Mouse (Mus musculus): Measurements from ENCODE around the gene Atp2c1. TPM values are rescaled to one million over a fixed set of nuclear protein-coding genes. Genes with fewer than 3 reads are reported as not detected.

The Atp2c1 gene
- polyA plus RNA-seq, 1 experiment, result 79.6 TPM

- no peak overlapping the region for H3K9ac ChIP-seq (ENCODE audit: low read depth, poor library complexity, severe bottlenecking)
- H3K27me3 ChIP-seq (ENCODE audit: control insufficient read depth, insufficient read depth, low read length, poor library complexity, severe bottlenecking), result no peaks in the 10 kb centered on the region
- no peaks in the 10 kb centered on the region for H3K4me1 ChIP-seq (ENCODE audit: control insufficient read depth, insufficient read depth, low read length)
- TF ChIP-seq POLR2A (IDR thresholded peaks at IDR 0.05; ENCODE audit: insufficient read depth, low read length), result no peak
- TF ChIP-seq EP300 (IDR thresholded peaks at IDR 0.05; ENCODE audit: insufficient read depth, low read depth, low read length), result no peak
- no peak for TF ChIP-seq CTCF (IDR thresholded peaks at IDR 0.05; ENCODE audit: low read depth, low read length)
- H3K4me3 ChIP-seq (ENCODE audit: low read depth, low read length), result no peak overlapping the region
- H3K27ac ChIP-seq (ENCODE audit: insufficient read depth, low read length), result no peak overlapping the region
- no peaks in the 10 kb centered on the region for H3K36me3 ChIP-seq (ENCODE audit: control insufficient read depth, insufficient read depth, low read length, poor library complexity, severe bottlenecking)
- H3K9me3 ChIP-seq (replicated peaks; ENCODE audit: control insufficient read depth, insufficient read depth, low read length, poor library complexity, severe bottlenecking), result no peaks in the 10 kb centered on the region
These were observed 152.8 kb downstream of the Atp2c1 start for GRCm38 (mm10) chr9:105374361-105374760.

GRCm38 (mm10) chr9:105368605-105369004 is 158.5 kb downstream of the Atp2c1 start:
- Histone ChIP-seq H3K4me3 (ENCODE audit: low read depth, low read length) (no peak overlapping the region), H3K27ac (ENCODE audit: insufficient read depth, low read length) (no peak overlapping the region), H3K9ac (ENCODE audit: low read depth, poor library complexity, severe bottlenecking) (no peak overlapping the region), H3K9me3 (replicated peaks; ENCODE audit: control insufficient read depth, insufficient read depth, low read length, poor library complexity, severe bottlenecking) (no peaks in the 10 kb centered on the region), H3K4me1 (ENCODE audit: control insufficient read depth, insufficient read depth, low read length) (no peaks in the 10 kb centered on the region), H3K27me3 (ENCODE audit: control insufficient read depth, insufficient read depth, low read length, poor library complexity, severe bottlenecking) (no peaks in the 10 kb centered on the region), H3K36me3 (ENCODE audit: control insufficient read depth, insufficient read depth, low read length, poor library complexity, severe bottlenecking) (no peaks in the 10 kb centered on the region)
- no peak for TF ChIP-seq EP300 (IDR thresholded peaks at IDR 0.05; ENCODE audit: insufficient read depth, low read depth, low read length)
- no peak for TF ChIP-seq POLR2A (IDR thresholded peaks at IDR 0.05; ENCODE audit: insufficient read depth, low read length)
- TF ChIP-seq CTCF (IDR thresholded peaks at IDR 0.05; ENCODE audit: low read depth, low read length), result no peak

GRCm38 (mm10) chr9:105366199-105366598 is 160.9 kb downstream of the Atp2c1 start:
- no peaks in the 10 kb centered on the region for H3K4me1 ChIP-seq (ENCODE audit: control insufficient read depth, insufficient read depth, low read length)
- H3K4me3 ChIP-seq (ENCODE audit: low read depth, low read length), result no peak overlapping the region
- H3K27me3 ChIP-seq (ENCODE audit: control insufficient read depth, insufficient read depth, low read length, poor library complexity, severe bottlenecking), result no peaks in the 10 kb centered on the region
- H3K36me3 ChIP-seq (ENCODE audit: control insufficient read depth, insufficient read depth, low read length, poor library complexity, severe bottlenecking), result no peaks in the 10 kb centered on the region
- no peaks in the 10 kb centered on the region for H3K9me3 ChIP-seq (replicated peaks; ENCODE audit: control insufficient read depth, insufficient read depth, low read length, poor library complexity, severe bottlenecking)
- no peak overlapping the region for H3K27ac ChIP-seq (ENCODE audit: insufficient read depth, low read length)
- TF ChIP-seq POLR2A (IDR thresholded peaks at IDR 0.05; ENCODE audit: insufficient read depth, low read length), result no peak
- H3K9ac ChIP-seq (ENCODE audit: low read depth, poor library complexity, severe bottlenecking), result no peak overlapping the region

GRCm38 (mm10) chr9:105363520-105364231 is 163.4 kb downstream of the Atp2c1 start:
- Histone ChIP-seq H3K27ac (ENCODE audit: insufficient read depth, low read length) (no peak overlapping the region), H3K4me1 (ENCODE audit: control insufficient read depth, insufficient read depth, low read length) (no peaks in the 10 kb centered on the region)
- no peak for TF ChIP-seq CTCF (IDR thresholded peaks at IDR 0.05; ENCODE audit: low read depth, low read length)
- no peak for TF ChIP-seq EP300 (IDR thresholded peaks at IDR 0.05; ENCODE audit: insufficient read depth, low read depth, low read length)
- TF ChIP-seq POLR2A (IDR thresholded peaks at IDR 0.05; ENCODE audit: insufficient read depth, low read length), result no peak

GRCm38 (mm10) chr9:105362181-105362580 is 164.9 kb downstream of the Atp2c1 start:
- H3K4me1 ChIP-seq (ENCODE audit: control insufficient read depth, insufficient read depth, low read length), result no peaks in the 10 kb centered on the region

More at GRCm38 (mm10) chr9:105363520-105364231, 163.4 kb downstream of the Atp2c1 start:
- Histone ChIP-seq H3K9me3 (replicated peaks; ENCODE audit: control insufficient read depth, insufficient read depth, low read length, poor library complexity, severe bottlenecking) (no peaks in the 10 kb centered on the region), H3K4me3 (ENCODE audit: low read depth, low read length) (no peak overlapping the region), H3K27me3 (ENCODE audit: control insufficient read depth, insufficient read depth, low read length, poor library complexity, severe bottlenecking) (no peaks in the 10 kb centered on the region), H3K9ac (ENCODE audit: low read depth, poor library complexity, severe bottlenecking) (no peak overlapping the region), H3K36me3 (ENCODE audit: control insufficient read depth, insufficient read depth, low read length, poor library complexity, severe bottlenecking) (no peaks in the 10 kb centered on the region)

More at GRCm38 (mm10) chr9:105362181-105362580, 164.9 kb downstream of the Atp2c1 start:
- Histone ChIP-seq H3K9me3 (replicated peaks; ENCODE audit: control insufficient read depth, insufficient read depth, low read length, poor library complexity, severe bottlenecking) (no peaks in the 10 kb centered on the region), H3K27me3 (ENCODE audit: control insufficient read depth, insufficient read depth, low read length, poor library complexity, severe bottlenecking) (no peaks in the 10 kb centered on the region; the same call in 1 of the 2 replicates), H3K36me3 (ENCODE audit: control insufficient read depth, insufficient read depth, low read length, poor library complexity, severe bottlenecking) (no peaks in the 10 kb centered on the region), H3K27ac (ENCODE audit: insufficient read depth, low read length) (no peak overlapping the region), H3K9ac (ENCODE audit: low read depth, poor library complexity, severe bottlenecking) (no peak overlapping the region), H3K4me3 (ENCODE audit: low read depth, low read length) (no peak overlapping the region)
- TF ChIP-seq EP300 (IDR thresholded peaks at IDR 0.05; ENCODE audit: insufficient read depth, low read depth, low read length) (no peak), CTCF (IDR thresholded peaks at IDR 0.05; ENCODE audit: low read depth, low read length) (no peak), POLR2A (IDR thresholded peaks at IDR 0.05; ENCODE audit: insufficient read depth, low read length) (no peak)

Other genes starting within 250 kb of the Atp2c1 start
- 11.0 and 15.5 TPM in 2 replicates for gene Aste1, start 131.9 kb downstream of the Atp2c1 start, polyA plus RNA-seq (2011; ENCODE audit: insufficient read depth, insufficient read length, low read depth, missing spikeins)
- 0.30 TPM in 1 of 2 replicates, not detected in the other for gene Nek11, start 131.8 kb downstream of the Atp2c1 start, polyA plus RNA-seq (2011; ENCODE audit: insufficient read depth, insufficient read length, low read depth, missing spikeins)
- 29.7 and 31.9 TPM in 2 replicates for gene Pik3r4, start 115.7 kb upstream of the Atp2c1 start, polyA plus RNA-seq (2011; ENCODE audit: insufficient read depth, insufficient read length, low read depth, missing spikeins)